Mouse (Mus musculus): Measurements from ENCODE around the gene Bcl2l10. TPM values are rescaled to one million over a fixed set of nuclear protein-coding genes. Genes with fewer than 3 reads are reported as not detected.
A peak's percentile ranks its signal among the peaks of the same experiment; 100 is the strongest.

Bcl2l10 gene
- total and polyA plus RNA-seq, 3 experiments, result not detected

- Histone ChIP-seq H3K4me3 (replicated peaks in 1 of 3; ENCODE audit: low read depth in 2 of 3, low read length in 2 of 3, poor library complexity in 1 of 3) (no peak overlapping the region), H3K4me1 (ENCODE audit: control insufficient read depth in 1 of 2, insufficient read depth in 2 of 2) (peaks cover 0 to 18% of the 10 kb centered on the region in 2 experiments; a peak in 2 of 4 replicates), H3K9me3 (replicated peaks; ENCODE audit: low read length) (no peaks in the 10 kb centered on the region), H3K36me3 (replicated peaks in 1 of 2; ENCODE audit: control insufficient read depth in 1 of 2, insufficient read depth in 1 of 2, low read length in 1 of 2) (peaks cover 0 to 5% of the 10 kb centered on the region in 2 experiments), H3K27me3 (replicated peaks) (no peaks in the 10 kb centered on the region), H3K4me2 (ENCODE audit: insufficient read depth, low read depth, poor library complexity, severe bottlenecking) (no peak overlapping the region), H3K27ac (ENCODE audit: insufficient read depth, low read depth) (no peak overlapping the region), H3K79me2 (replicated peaks; ENCODE audit: control insufficient read depth, extremely low read depth, insufficient read depth, poor library complexity, severe bottlenecking) (no peaks in the 10 kb centered on the region), H3K9ac (ENCODE audit: insufficient read depth, low read depth) (no peak overlapping the region)
- dilution Hi-C loops (cut with MboI; ENCODE audit: extremely low pct_ligation_motif_present, extremely low pct_unique_long_range_greater_than_20kb, low sequenced_read_pairs), result no loop called here
- DNase-seq (ENCODE audit: extremely low read depth), result no peak
- in situ Hi-C loops (cut with MboI; ENCODE audit: low pct_ligation_motif_present, low pct_unique_long_range_greater_than_20kb, low sequenced_read_pairs), result no loop called here
- TF ChIP-seq NELFE (IDR thresholded peaks at IDR 0.05; ENCODE audit: low read depth, low read length) (no peak), MEF2A (IDR thresholded peaks at IDR 0.05; ENCODE audit: borderline replicate concordance, low read depth, low read length) (no peak), KAT2A (IDR thresholded peaks at IDR 0.05; ENCODE audit: insufficient replicate concordance, low read length) (no peak), ZC3H11A (IDR thresholded peaks at IDR 0.05; ENCODE audit: low read depth, low read length) (no peak), ZNF384 (IDR thresholded peaks at IDR 0.05; ENCODE audit: low read depth, low read length) (no peak), RAD21 (IDR thresholded peaks at IDR 0.05; ENCODE audit: low read depth, low read length) (no peak), UBTF (IDR thresholded peaks at IDR 0.05; ENCODE audit: low read depth, low read length) (no peak), TCF12 (IDR thresholded peaks at IDR 0.05; ENCODE audit: low read depth, low read length) (no peak), SMC3 (IDR thresholded peaks at IDR 0.05; ENCODE audit: low read depth, low read length) (no peak), NRF1 (IDR thresholded peaks at IDR 0.05; ENCODE audit: low read depth, low read length) (no peak), ETS1 (conservative IDR thresholded peaks at IDR 0.05; ENCODE audit: low read depth, low read length) (no peak), RCOR1 (conservative IDR thresholded peaks at IDR 0.05; ENCODE audit: low read depth, low read length) (no peak), CHD1 (IDR thresholded peaks at IDR 0.05; ENCODE audit: low read depth, low read length) (no peak), TBP (conservative IDR thresholded peaks at IDR 0.05; ENCODE audit: low read depth, low read length) (no peak), USF2 (conservative IDR thresholded peaks at IDR 0.05; ENCODE audit: low read depth, low read length) (no peak), IRF4 (IDR thresholded peaks at IDR 0.05; ENCODE audit: low read depth, low read length) (no peak)
These were observed 25.3 kb upstream of the Bcl2l10 start for GRCm38 (mm10) chr9:75322099-75322885.

DNA sequence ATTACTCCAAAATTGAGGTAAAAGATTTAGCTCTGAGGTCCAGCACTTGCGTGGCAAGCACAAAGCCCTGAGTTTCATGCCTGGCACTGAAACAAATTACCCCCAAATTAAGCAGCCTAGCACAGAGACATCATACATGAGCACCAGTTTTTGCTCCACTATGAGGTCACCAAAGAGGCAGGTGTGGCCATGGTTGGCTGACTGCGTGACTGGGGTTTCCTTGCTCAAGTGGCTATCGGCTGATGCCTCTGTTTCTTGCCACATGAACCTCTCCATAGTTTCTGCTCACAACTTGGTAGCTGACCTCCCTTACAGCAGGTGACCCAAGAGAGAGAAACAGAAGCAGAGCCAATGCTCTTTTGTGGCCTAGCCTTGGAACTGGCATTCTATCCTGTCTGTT is 19.5 kb upstream of the Bcl2l10 start:
- Histone ChIP-seq H3K27me3 (replicated peaks) (no peaks in the 10 kb centered on the region), H3K36me3 (replicated peaks in 1 of 2; ENCODE audit: control insufficient read depth in 1 of 2, insufficient read depth in 1 of 2, low read length in 1 of 2) (peaks cover 0 to 4% of the 10 kb centered on the region in 2 experiments), H3K9me3 (replicated peaks; ENCODE audit: low read length) (no peaks in the 10 kb centered on the region), H3K4me2 (ENCODE audit: insufficient read depth, low read depth, poor library complexity, severe bottlenecking) (no peak overlapping the region), H3K9ac (ENCODE audit: insufficient read depth, low read depth) (no peak overlapping the region), H3K4me3 (replicated peaks in 1 of 3; ENCODE audit: low read depth in 2 of 3, low read length in 2 of 3, poor library complexity in 1 of 3) (no peak overlapping the region), H3K79me2 (replicated peaks; ENCODE audit: control insufficient read depth, extremely low read depth, insufficient read depth, poor library complexity, severe bottlenecking) (no peaks in the 10 kb centered on the region), H3K4me1 (ENCODE audit: control insufficient read depth in 1 of 2, insufficient read depth in 2 of 2) (peaks cover 6 to 36% of the 10 kb centered on the region in 2 experiments), H3K27ac (ENCODE audit: insufficient read depth, low read depth) (no peak overlapping the region)
- dilution Hi-C loops (cut with MboI; ENCODE audit: extremely low pct_ligation_motif_present, extremely low pct_unique_long_range_greater_than_20kb, low sequenced_read_pairs) (no loop called here), in situ Hi-C loops (cut with MboI; ENCODE audit: low pct_ligation_motif_present, low pct_unique_long_range_greater_than_20kb, low sequenced_read_pairs) (no loop called here)
- DNase-seq (ENCODE audit: extremely low read depth), result peak; percentile 62
- TF ChIP-seq TCF12 (IDR thresholded peaks at IDR 0.05; ENCODE audit: low read depth, low read length) (peak; percentile 53; the same call in 1 of the 2 replicates), ETS1 (conservative IDR thresholded peaks at IDR 0.05; ENCODE audit: low read depth, low read length) (peak; percentile 72), CHD1 (IDR thresholded peaks at IDR 0.05; ENCODE audit: low read depth, low read length) (no peak), EP300 (IDR thresholded peaks at IDR 0.05; ENCODE audit: low read length) (peak; percentile 21; the same call in 1 of the 2 replicates), BHLHE40 (IDR thresholded peaks at IDR 0.05; ENCODE audit: low read depth, low read length) (peak; percentile 68)
